Mouse (Mus musculus): ENCODE measurements around the gene Rab20. TPM values are rescaled to one million over a fixed set of nuclear protein-coding genes. Genes with fewer than 3 reads are reported as not detected.

The Rab20 gene
- 7.5 and 8.1 TPM in 2 replicates for polyA plus RNA-seq (2015; fragmentation: Nextera tagmentation; extraction: Ambion mirVana)

DNA sequence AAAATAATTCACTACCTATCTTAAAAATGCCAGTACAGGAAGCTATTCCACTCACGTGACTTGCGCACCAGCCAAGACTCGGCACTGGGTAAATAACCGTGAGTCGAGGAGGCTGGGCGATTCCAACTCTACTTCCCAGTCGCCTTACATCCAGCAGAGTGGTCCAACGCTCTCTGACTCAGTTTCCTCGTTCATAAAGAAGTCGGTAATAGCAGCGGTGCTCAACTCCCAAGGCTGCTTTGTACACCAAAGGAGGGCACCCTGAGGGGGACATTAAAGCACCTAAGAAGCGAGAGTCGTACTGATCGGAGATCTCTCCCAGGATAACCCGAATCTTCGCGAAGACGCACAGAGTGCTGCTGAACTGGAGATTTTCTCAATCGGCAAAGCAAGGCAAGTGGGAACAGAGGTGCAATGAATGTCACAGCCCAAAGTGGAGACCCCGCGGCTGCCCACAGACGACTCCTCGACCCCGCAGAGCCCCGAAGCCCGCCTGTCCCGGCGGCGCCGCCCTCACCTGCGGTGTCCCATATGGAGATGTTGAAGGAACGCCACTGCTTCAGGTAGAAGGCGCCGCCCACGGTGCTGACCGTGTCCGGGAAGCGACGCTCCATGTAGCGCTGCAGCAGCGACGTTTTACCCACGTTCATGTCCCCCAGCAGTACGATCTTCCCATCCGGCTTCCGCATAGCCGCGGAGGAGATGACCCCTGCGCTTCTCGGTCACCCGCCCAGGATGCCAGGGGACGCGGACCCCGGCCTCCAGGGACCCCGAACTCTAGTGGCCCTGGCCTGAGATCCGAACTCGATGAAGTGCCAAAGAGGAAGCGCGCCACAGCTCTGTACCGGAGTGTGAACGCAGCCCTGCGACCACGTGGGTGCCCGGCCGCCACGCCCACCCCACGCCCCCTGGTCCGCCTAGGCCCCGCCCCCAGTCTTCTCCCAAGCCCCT is at the start of gene Rab20:
Rab20 (minus strand) TSS at position 900 of the 951 bp plus-strand sequence.
- peaks cover 11% of the 10 kb centered on the region for H3K27me3 ChIP-seq (ENCODE audit: control insufficient read depth, insufficient read depth, low read length)
- WGBS, result under 1% methylated on average over 69 of the region's 69 CpGs
- ATAC-seq (ENCODE audit: insufficient read depth, low FRiP score), result peak; percentile 71
- H3K9me3 ChIP-seq (replicated peaks; ENCODE audit: control insufficient read depth, low read length), result no peaks in the 10 kb centered on the region
- H3K27ac ChIP-seq (ENCODE audit: low read length), result peak within 1 kb of the TSS; percentile 10; the same call in 1 of the 2 replicates
- H3K4me1 ChIP-seq (ENCODE audit: control insufficient read depth, insufficient read depth, low read length), result peaks cover 29% of the 10 kb centered on the region
- H3K36me3 ChIP-seq (ENCODE audit: control insufficient read depth, insufficient read depth, low read length), result no peaks in the 10 kb centered on the region
- H3K9ac ChIP-seq (ENCODE audit: low read length), result peak within 1 kb of the TSS; percentile 74
- peak within 1 kb of the TSS; percentile 68 for H3K4me3 ChIP-seq (replicated peaks; ENCODE audit: low read length)
- H3K4me2 ChIP-seq (ENCODE audit: low read depth, low read length), result peak within 1 kb of the TSS; percentile 100

DNA sequence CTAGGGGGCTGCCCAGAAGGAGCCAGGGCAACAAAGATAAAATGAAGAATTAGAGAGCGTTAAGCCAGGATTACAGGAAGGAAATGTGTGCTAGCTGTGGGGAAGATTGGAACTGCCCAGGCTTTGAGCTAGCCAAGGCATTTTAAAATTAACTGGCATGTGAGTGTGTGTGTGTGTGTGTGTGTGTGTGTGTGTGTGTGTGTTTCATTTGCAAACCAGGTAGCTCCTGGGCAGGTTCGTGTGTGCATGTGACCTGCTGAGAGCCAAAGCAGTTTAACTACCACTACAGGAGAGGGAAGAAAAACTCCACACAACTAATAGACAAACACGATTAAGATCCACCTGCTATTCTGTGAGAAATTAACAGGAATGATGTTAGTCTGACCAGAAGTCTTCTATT is 44.8 kb upstream of the Rab20 start:
- no peak overlapping the region for H3K4me3 ChIP-seq (replicated peaks; ENCODE audit: low read length)
- no peak for ATAC-seq (ENCODE audit: insufficient read depth, low FRiP score)
- WGBS, result 75% methylated on average over 3 of the region's 3 CpGs
- H3K4me2 ChIP-seq (ENCODE audit: low read depth, low read length), result no peak overlapping the region
- no peaks in the 10 kb centered on the region for H3K27me3 ChIP-seq (ENCODE audit: control insufficient read depth, insufficient read depth, low read length)
- H3K9ac ChIP-seq (ENCODE audit: low read length), result no peak overlapping the region
- H3K4me1 ChIP-seq (ENCODE audit: control insufficient read depth, insufficient read depth, low read length), result no peaks in the 10 kb centered on the region
- no peak overlapping the region for H3K27ac ChIP-seq (ENCODE audit: low read length)
- H3K36me3 ChIP-seq (ENCODE audit: control insufficient read depth, insufficient read depth, low read length), result 0 out of 2 replicates have a peak, but pooled peaks cover 3% of the 10 kb centered on the region
- no peaks in the 10 kb centered on the region for H3K9me3 ChIP-seq (replicated peaks; ENCODE audit: control insufficient read depth, low read length)

DNA sequence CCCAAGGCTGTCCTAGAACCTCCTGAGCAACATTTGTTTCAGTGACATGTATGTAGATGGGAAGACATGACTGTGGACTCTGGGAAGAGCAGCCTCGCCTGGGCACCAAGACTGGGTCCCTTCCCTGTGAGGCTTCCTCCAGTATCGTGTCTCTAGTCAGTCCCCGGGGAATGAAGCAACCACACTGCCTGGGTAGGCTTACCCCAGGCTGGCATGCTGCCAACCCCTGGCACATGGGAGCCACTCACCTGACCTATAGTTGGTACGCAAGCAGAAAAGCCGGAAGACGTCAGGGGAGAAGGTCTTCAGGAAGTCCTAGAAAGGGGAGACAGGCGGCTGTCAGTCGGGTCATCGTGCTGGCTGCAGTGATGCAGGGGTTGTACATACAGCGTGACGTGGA is 40.2 kb upstream of the Rab20 start:
- Histone ChIP-seq H3K4me1 (ENCODE audit: control insufficient read depth, insufficient read depth, low read length) (no peaks in the 10 kb centered on the region), H3K4me2 (ENCODE audit: low read depth, low read length) (no peak overlapping the region), H3K27ac (ENCODE audit: low read length) (no peak overlapping the region), H3K4me3 (replicated peaks; ENCODE audit: low read length) (no peak overlapping the region), H3K27me3 (ENCODE audit: control insufficient read depth, insufficient read depth, low read length) (no peaks in the 10 kb centered on the region), H3K9ac (ENCODE audit: low read length) (no peak overlapping the region), H3K36me3 (ENCODE audit: control insufficient read depth, insufficient read depth, low read length) (0 out of 2 replicates have a peak, but pooled peaks cover 8% of the 10 kb centered on the region), H3K9me3 (replicated peaks; ENCODE audit: control insufficient read depth, low read length) (no peaks in the 10 kb centered on the region)
- ATAC-seq (ENCODE audit: insufficient read depth, low FRiP score), result no peak
- WGBS, result 85% methylated on average over 11 of the region's 11 CpGs

DNA sequence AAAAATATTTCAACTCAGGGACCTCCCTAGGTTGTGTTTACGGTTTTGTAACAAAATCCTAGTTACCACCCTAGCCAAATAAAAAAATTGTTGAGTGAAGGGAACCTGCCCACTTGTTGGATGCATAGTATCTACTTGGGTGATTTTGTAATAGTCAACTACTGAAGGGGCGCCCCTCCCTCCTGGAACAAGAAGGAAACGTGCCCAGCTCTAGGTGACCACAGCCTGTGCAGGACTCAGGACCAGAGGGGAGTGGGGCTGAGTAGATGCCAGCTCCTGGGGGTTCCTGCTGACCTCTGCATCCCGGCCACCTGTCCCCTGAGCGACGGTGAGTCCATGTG is 39.5 kb upstream of the Rab20 start:
- 0 out of 2 replicates have a peak, but pooled peaks cover 8% of the 10 kb centered on the region for H3K36me3 ChIP-seq (ENCODE audit: control insufficient read depth, insufficient read depth, low read length)
- H3K9ac ChIP-seq (ENCODE audit: low read length), result no peak overlapping the region
- H3K4me2 ChIP-seq (ENCODE audit: low read depth, low read length), result no peak overlapping the region
- no peak overlapping the region for H3K27ac ChIP-seq (ENCODE audit: low read length)
- 73% methylated on average over 6 of the region's 6 CpGs for WGBS
- no peak overlapping the region for H3K4me3 ChIP-seq (replicated peaks; ENCODE audit: low read length)
- H3K27me3 ChIP-seq (ENCODE audit: control insufficient read depth, insufficient read depth, low read length), result no peaks in the 10 kb centered on the region
- no peaks in the 10 kb centered on the region for H3K4me1 ChIP-seq (ENCODE audit: control insufficient read depth, insufficient read depth, low read length)
- ATAC-seq (ENCODE audit: insufficient read depth, low FRiP score), result no peak
- H3K9me3 ChIP-seq (replicated peaks; ENCODE audit: control insufficient read depth, low read length), result no peaks in the 10 kb centered on the region

DNA sequence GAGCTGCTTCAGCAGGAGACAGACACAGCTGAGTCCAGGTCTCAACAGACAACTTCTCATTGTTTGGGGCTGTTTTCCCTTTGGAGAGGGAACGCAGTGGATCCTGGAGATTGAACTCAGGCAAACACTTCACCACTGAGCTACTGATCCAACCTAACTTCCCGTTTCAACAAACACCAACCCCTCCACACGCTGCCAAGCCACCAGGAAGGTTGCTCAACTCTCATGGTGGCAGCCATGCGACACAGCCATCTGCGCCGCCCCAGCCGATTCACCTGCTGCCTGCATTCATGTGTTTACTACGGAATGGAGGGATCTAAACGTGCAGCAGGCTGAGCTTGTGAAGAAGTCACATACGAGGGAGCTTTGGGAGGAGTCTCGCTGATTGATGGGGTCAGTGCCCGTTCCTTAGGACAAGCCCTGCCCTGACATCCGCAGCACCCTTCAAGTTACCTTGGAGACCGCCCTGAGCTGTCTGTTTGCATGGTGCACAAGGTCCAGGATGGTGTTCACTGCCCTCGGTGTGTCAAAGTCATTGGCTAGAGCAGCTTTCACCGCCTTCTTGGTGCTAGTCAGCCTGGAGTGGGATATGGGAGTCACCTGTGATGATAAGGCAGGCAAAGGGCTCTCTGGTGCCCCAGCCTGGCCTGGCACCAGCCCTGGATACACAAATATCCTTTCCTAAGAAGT is 39.0 kb upstream of the Rab20 start:
- 70% methylated on average over 16 of the region's 16 CpGs for WGBS

DNA sequence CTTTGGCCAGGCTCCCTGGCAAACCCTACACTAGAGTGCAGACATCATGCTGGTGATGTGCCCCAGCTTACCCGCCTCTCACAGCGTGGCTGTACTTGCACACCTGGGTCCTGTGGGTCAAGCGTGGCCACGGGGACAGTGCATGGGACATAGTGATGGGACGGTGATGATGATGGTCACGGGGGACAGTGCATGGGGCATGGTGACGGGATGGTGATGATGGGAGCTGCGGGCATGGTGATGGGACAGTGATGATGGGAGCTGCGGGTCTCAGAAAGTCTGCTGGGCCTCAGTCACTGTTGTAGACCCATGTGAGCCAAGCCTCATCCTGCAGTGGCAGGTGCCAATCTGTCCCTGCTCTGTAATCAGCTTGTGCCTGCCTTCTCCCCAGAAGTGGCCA is 37.8 kb upstream of the Rab20 start:
- no peak overlapping the region for H3K4me3 ChIP-seq (replicated peaks; ENCODE audit: low read length)
- no peaks in the 10 kb centered on the region for H3K27me3 ChIP-seq (ENCODE audit: control insufficient read depth, insufficient read depth, low read length)
- H3K9ac ChIP-seq (ENCODE audit: low read length), result no peak overlapping the region
- H3K36me3 ChIP-seq (ENCODE audit: control insufficient read depth, insufficient read depth, low read length), result peaks cover 19% of the 10 kb centered on the region; the same call in 1 of the 2 replicates
- no peaks in the 10 kb centered on the region for H3K9me3 ChIP-seq (replicated peaks; ENCODE audit: control insufficient read depth, low read length)
- H3K4me2 ChIP-seq (ENCODE audit: low read depth, low read length), result no peak overlapping the region
- H3K27ac ChIP-seq (ENCODE audit: low read length), result no peak overlapping the region
- 94% methylated on average over 9 of the region's 9 CpGs for WGBS
- no peaks in the 10 kb centered on the region for H3K4me1 ChIP-seq (ENCODE audit: control insufficient read depth, insufficient read depth, low read length)
- ATAC-seq (ENCODE audit: insufficient read depth, low FRiP score), result no peak

More for the DNA sequence above, 39.0 kb upstream of the Rab20 start:
- H3K4me1 ChIP-seq (ENCODE audit: control insufficient read depth, insufficient read depth, low read length), result no peaks in the 10 kb centered on the region
- peaks cover 11% of the 10 kb centered on the region; the same call in 1 of the 2 replicates for H3K36me3 ChIP-seq (ENCODE audit: control insufficient read depth, insufficient read depth, low read length)
- no peak overlapping the region for H3K9ac ChIP-seq (ENCODE audit: low read length)
- H3K9me3 ChIP-seq (replicated peaks; ENCODE audit: control insufficient read depth, low read length), result no peaks in the 10 kb centered on the region
- H3K4me2 ChIP-seq (ENCODE audit: low read depth, low read length), result no peak overlapping the region
- ATAC-seq (ENCODE audit: insufficient read depth, low FRiP score), result no peak
- H3K4me3 ChIP-seq (replicated peaks; ENCODE audit: low read length), result no peak overlapping the region
- H3K27me3 ChIP-seq (ENCODE audit: control insufficient read depth, insufficient read depth, low read length), result no peaks in the 10 kb centered on the region
- no peak overlapping the region for H3K27ac ChIP-seq (ENCODE audit: low read length)

DNA sequence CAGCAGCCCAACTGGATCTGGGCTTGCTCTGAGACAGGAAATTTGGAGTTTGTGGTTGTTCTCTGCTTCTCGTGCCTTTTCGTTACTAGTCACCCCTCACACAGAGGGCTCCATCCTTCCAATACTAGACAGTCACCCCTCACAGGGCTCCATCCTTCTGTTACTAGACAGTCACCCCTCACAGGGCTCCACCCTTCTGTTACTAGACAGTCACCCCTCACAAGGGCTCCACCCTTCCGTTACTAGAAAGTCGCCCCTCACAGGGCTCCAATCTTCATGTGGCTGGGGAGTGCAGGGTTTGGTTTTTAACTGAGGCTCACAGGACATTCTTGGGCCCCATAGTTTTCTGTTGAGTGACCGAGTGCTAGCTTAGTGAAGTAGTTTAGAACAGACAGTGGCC is 34.7 kb upstream of the Rab20 start:
- no peaks in the 10 kb centered on the region for H3K4me1 ChIP-seq (ENCODE audit: control insufficient read depth, insufficient read depth, low read length)
- ATAC-seq (ENCODE audit: insufficient read depth, low FRiP score), result no peak
- no peaks in the 10 kb centered on the region for H3K27me3 ChIP-seq (ENCODE audit: control insufficient read depth, insufficient read depth, low read length)
- H3K9ac ChIP-seq (ENCODE audit: low read length), result no peak overlapping the region
- H3K4me3 ChIP-seq (replicated peaks; ENCODE audit: low read length), result no peak overlapping the region
- H3K9me3 ChIP-seq (replicated peaks; ENCODE audit: control insufficient read depth, low read length), result no peaks in the 10 kb centered on the region
- WGBS, result 86% methylated on average over 5 of the region's 5 CpGs
- H3K4me2 ChIP-seq (ENCODE audit: low read depth, low read length), result no peak overlapping the region
- H3K27ac ChIP-seq (ENCODE audit: low read length), result no peak overlapping the region
- peaks cover 28% of the 10 kb centered on the region for H3K36me3 ChIP-seq (ENCODE audit: control insufficient read depth, insufficient read depth, low read length)

DNA sequence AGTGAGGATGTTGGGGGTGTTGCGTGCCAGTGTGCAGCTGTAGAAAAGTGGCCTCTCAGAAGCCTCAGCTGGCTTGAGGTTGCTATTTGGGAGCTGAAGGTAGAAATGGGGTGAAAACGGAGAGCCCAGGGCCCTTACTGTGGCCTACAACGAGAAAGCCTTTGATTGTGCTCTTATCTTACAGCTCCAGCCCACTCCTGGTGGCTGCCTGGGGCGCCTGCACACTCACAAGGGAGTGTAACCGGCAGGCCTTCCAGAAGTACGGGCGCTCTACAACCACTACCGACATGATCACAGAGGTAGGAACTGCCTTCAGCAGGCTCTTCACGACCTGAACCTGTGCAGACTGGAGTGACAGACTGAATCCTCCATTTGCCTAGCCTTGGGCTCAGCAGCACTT is 34.2 kb upstream of the Rab20 start:
- H3K27ac ChIP-seq (ENCODE audit: low read length), result no peak overlapping the region
- H3K4me1 ChIP-seq (ENCODE audit: control insufficient read depth, insufficient read depth, low read length), result no peaks in the 10 kb centered on the region
- no peak overlapping the region for H3K9ac ChIP-seq (ENCODE audit: low read length)
- no peaks in the 10 kb centered on the region for H3K27me3 ChIP-seq (ENCODE audit: control insufficient read depth, insufficient read depth, low read length)
- 86% methylated on average over 9 of the region's 9 CpGs for WGBS
- ATAC-seq (ENCODE audit: insufficient read depth, low FRiP score), result no peak
- no peak overlapping the region for H3K4me3 ChIP-seq (replicated peaks; ENCODE audit: low read length)
- no peak overlapping the region for H3K4me2 ChIP-seq (ENCODE audit: low read depth, low read length)
- peaks cover 29% of the 10 kb centered on the region for H3K36me3 ChIP-seq (ENCODE audit: control insufficient read depth, insufficient read depth, low read length)
- no peaks in the 10 kb centered on the region for H3K9me3 ChIP-seq (replicated peaks; ENCODE audit: control insufficient read depth, low read length)

DNA sequence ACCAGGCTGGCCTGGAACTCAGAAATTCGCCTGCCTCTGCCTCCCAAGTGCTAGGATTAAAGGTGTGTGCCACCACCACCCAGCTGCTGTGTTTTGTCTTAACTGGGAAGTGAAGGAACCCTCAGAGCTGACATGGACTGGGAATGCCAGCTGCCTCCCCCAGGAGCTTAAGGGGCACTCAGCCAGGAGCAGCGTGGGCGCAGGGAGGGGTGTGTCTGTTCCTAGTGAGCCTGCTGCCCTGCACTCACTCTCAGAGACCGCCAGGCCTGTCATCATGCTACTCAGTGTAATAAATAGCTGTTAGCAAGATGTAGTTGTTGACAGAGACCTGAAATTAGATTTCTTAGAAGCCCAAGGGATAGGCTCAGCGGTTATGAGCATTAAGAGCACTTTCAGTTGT is 32.5 kb upstream of the Rab20 start:
- Histone ChIP-seq H3K9me3 (replicated peaks; ENCODE audit: control insufficient read depth, low read length) (no peaks in the 10 kb centered on the region), H3K27ac (ENCODE audit: low read length) (no peak overlapping the region), H3K4me1 (ENCODE audit: control insufficient read depth, insufficient read depth, low read length) (no peaks in the 10 kb centered on the region), H3K4me3 (replicated peaks; ENCODE audit: low read length) (no peak overlapping the region), H3K27me3 (ENCODE audit: control insufficient read depth, insufficient read depth, low read length) (no peaks in the 10 kb centered on the region), H3K36me3 (ENCODE audit: control insufficient read depth, insufficient read depth, low read length) (peaks cover 30% of the 10 kb centered on the region), H3K9ac (ENCODE audit: low read length) (no peak overlapping the region), H3K4me2 (ENCODE audit: low read depth, low read length) (no peak overlapping the region)
- 90% methylated on average over 5 of the region's 5 CpGs for WGBS
- no peak for ATAC-seq (ENCODE audit: insufficient read depth, low FRiP score)

Measured in stomach, embryonic 16.5 days (tissue).